Mouse (Mus musculus) hindbrain, embryonic 10.5 days (tissue): ENCODE data around the gene Txndc9. TPM values are rescaled to one million over a fixed set of nuclear protein-coding genes. Genes with fewer than 3 reads are reported as not detected.

Experiments used
- DNase-seq: peaks from one replicate; pipeline ENCODE4 v3.0.0-alpha.2; 2017; ENCODE audit warnings: low spot score
- H3K27ac ChIP-seq: fragments of 300-500 bp; sonication (generic); 2 replicates; pipeline ENCODE4 v1.5.1; 2016; ENCODE audit warnings: mild to moderate bottlenecking, moderate library complexity
- H3K27me3 ChIP-seq: fragments of 300-500 bp; sonication (generic); 2 replicates; pipeline ENCODE4 v1.6.1; 2016; ENCODE audit warnings: mild to moderate bottlenecking; ENCODE audit not compliant: poor library complexity, insufficient read depth, severe bottlenecking
- H3K36me3 ChIP-seq: fragments of 300-500 bp; sonication (generic); 2 replicates; pipeline ENCODE4 v1.6.1; 2016; ENCODE audit warnings: mild to moderate bottlenecking, moderate library complexity
- H3K4me1 ChIP-seq: fragments of 300-500 bp; sonication (generic); replicated peaks from 2 replicates; pipeline ENCODE4 v1.6.1; 2016; ENCODE audit warnings: mild to moderate bottlenecking
- H3K4me3 ChIP-seq: fragments of 300-500 bp; sonication (generic); 2 replicates; pipeline ENCODE4 v1.5.1; 2016; ENCODE audit warnings: mild to moderate bottlenecking, moderate library complexity
- H3K9me3 ChIP-seq: fragments of 300-500 bp; sonication (generic); 2 replicates; pipeline ENCODE4 v1.6.1; 2016; ENCODE audit warnings: mild to moderate bottlenecking, moderate library complexity
- WGBS: fragments of 180-500 bp; shearing (Covaris S2); methylation state at CpG from one replicate; pipeline ENCODE4 v1.1.7; 2016; 5-methylcytosine and 5-hydroxymethylcytosine counted together
- polyA plus RNA-seq: library from polyadenylated mRNA; unstranded; fragments of >200 nt; fragmentation: Nextera tagmentation; extraction: Ambion mirVana; gene quantifications from 2 replicates; pipeline ENCODE4 v1.2.1, GENCODE M21; 2016

Gene Txndc9
- polyA plus RNA-seq, 1 experiment from 2014 or later, result 166 TPM

GRCm38 (mm10) chr1:37958516-37958915 is 39.2 kb downstream of the Txndc9 start:
- H3K4me1 ChIP-seq, result peaks cover 7% of the 10 kb centered on the region; the same call in 1 of the 2 replicates
- 79% methylated on average over 2 of the region's 2 CpGs for WGBS
- no peak overlapping the region for H3K4me3 ChIP-seq

DNA sequence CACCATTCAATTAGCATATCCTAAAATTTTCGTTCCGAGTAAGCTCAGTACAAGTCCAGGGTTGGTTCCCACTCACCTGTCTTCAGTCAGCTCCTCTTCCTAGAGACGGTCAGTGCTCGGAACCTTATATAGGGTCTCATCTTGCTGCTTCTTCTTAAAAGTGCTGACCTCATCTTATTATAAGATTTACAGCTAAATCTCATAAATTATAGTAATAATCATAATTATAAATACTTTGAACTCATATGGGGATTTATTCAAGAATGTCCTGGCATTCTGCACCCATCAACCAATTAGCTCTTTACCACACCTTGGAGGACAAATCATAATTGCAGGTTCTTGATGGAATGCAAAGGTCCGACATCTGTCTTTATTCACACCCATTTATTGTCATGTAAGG is 40.0 kb downstream of the Txndc9 start, which contains the start of gene Lyg1:
Gene Lyg1 (minus strand): TSS at position 101 of the 400 bp plus-strand sequence.
- H3K4me3 ChIP-seq, result no peak within 1 kb of the TSS
- no peaks in the 10 kb centered on the region for H3K9me3 ChIP-seq
- H3K27me3 ChIP-seq, result no peaks in the 10 kb centered on the region
- H3K4me1 ChIP-seq, result peaks cover 7% of the 10 kb centered on the region; the same call in 1 of the 2 replicates
- no peak for DNase-seq
- H3K36me3 ChIP-seq, result no peaks in the 10 kb centered on the region
- 87% methylated on average over 5 of the region's 5 CpGs for WGBS
- H3K27ac ChIP-seq, result no peak within 1 kb of the TSS

More at GRCm38 (mm10) chr1:37958516-37958915, 39.2 kb downstream of the Txndc9 start:
- Histone ChIP-seq H3K9me3 (no peaks in the 10 kb centered on the region), H3K27ac (no peak overlapping the region), H3K36me3 (no peaks in the 10 kb centered on the region), H3K27me3 (no peaks in the 10 kb centered on the region)
- DNase-seq, result no peak

GRCm38 (mm10) chr1:37956690-37957431 is 40.8 kb downstream of the Txndc9 start:
- Histone ChIP-seq H3K36me3 (no peaks in the 10 kb centered on the region), H3K9me3 (no peaks in the 10 kb centered on the region), H3K27ac (no peak overlapping the region), H3K4me3 (no peak overlapping the region), H3K27me3 (no peaks in the 10 kb centered on the region), H3K4me1 (peaks cover 7% of the 10 kb centered on the region; the same call in 1 of the 2 replicates)
- 45% methylated on average over 3 of the region's 3 CpGs for WGBS
- no peak for DNase-seq

DNA sequence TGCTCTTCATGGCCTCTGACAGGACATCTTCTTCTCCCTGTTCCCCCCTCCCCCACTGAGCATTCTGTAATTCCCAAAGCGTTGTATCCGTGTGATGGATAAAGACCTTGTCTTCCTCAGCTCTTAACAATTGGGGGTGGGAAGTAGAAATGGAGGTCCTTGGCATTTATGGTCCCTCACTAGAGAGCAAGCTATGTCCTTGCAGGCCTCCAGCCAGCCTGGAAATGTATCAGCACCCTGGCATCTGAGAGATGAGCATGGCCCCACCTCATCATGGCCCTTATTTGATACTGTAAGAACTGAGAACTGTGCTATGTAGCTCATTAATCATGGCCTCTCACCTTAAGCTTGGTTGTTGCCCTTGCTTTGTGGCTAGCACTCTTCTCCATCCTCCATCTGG is 42.4 kb downstream of the Txndc9 start:
- no peak for DNase-seq
- WGBS, result 87% methylated on average over 2 of the region's 2 CpGs
- Histone ChIP-seq H3K36me3 (no peaks in the 10 kb centered on the region), H3K4me3 (no peak overlapping the region), H3K4me1 (peaks cover 7% of the 10 kb centered on the region; the same call in 1 of the 2 replicates), H3K27ac (no peak overlapping the region), H3K9me3 (no peaks in the 10 kb centered on the region), H3K27me3 (no peaks in the 10 kb centered on the region)

GRCm38 (mm10) chr1:37954786-37955185 is 42.9 kb downstream of the Txndc9 start:
- 85% methylated on average over 7 of the region's 7 CpGs for WGBS
- DNase-seq, result no peak
- Histone ChIP-seq H3K27me3 (no peaks in the 10 kb centered on the region), H3K9me3 (no peaks in the 10 kb centered on the region), H3K4me3 (no peak overlapping the region), H3K27ac (no peak overlapping the region), H3K4me1 (peaks cover 5% of the 10 kb centered on the region; the same call in 1 of the 2 replicates), H3K36me3 (no peaks in the 10 kb centered on the region)

- no peak overlapping the region for H3K27ac ChIP-seq
- no peak for DNase-seq
- H3K36me3 ChIP-seq, result no peaks in the 10 kb centered on the region
- no peak overlapping the region for H3K4me3 ChIP-seq
- H3K27me3 ChIP-seq, result no peaks in the 10 kb centered on the region
- no peaks in the 10 kb centered on the region for H3K9me3 ChIP-seq
- WGBS, result 86% methylated on average over 2 of the region's 2 CpGs
- H3K4me1 ChIP-seq, result no peaks in the 10 kb centered on the region
Measured at GRCm38 (mm10) chr1:37948906-37949305, 48.8 kb downstream of the Txndc9 start.

Other genes starting within 250 kb of the Txndc9 start
- gene Tsga10, start 131.5 kb downstream of the Txndc9 start, polyA plus RNA-seq, result 12.4 and 14.5 TPM in 2 replicates
- 5.9 and 7.3 TPM in 2 replicates for gene Lipt1, start 126.2 kb downstream of the Txndc9 start, polyA plus RNA-seq
- gene Mitd1, start 107.5 kb downstream of the Txndc9 start, polyA plus RNA-seq, result 19.8 and 24.2 TPM in 2 replicates
- gene Mrpl30, start 107.4 kb downstream of the Txndc9 start, polyA plus RNA-seq, result 240 and 244 TPM in 2 replicates
- gene Lyg2, start 81.4 kb downstream of the Txndc9 start, polyA plus RNA-seq, result not detected in 2 replicates
- not detected in 2 replicates for gene Lyg1, start 40.1 kb downstream of the Txndc9 start, polyA plus RNA-seq
- 16.4 and 25.6 TPM in 2 replicates for gene Eif5b, start 117 bp upstream of the Txndc9 start, polyA plus RNA-seq
- 32.4 and 32.6 TPM in 2 replicates for gene Rev1, start 131.9 kb upstream of the Txndc9 start, polyA plus RNA-seq